Mouse (Mus musculus) spleen, adult 2 months (tissue): ENCODE results near the gene Olfr99. TPM values are rescaled to one million over a fixed set of nuclear protein-coding genes. Genes with fewer than 3 reads are reported as not detected.

Experiments used
- DNase-seq, 2 experiments: peaks; one replicate each; pipeline versions ENCODE4 v3.0.0 to v3.0.0-alpha.2; 2012 to 2021; ENCODE audit warnings: low spot score in 2 of 2, low read depth in 1 of 2
- H3K27ac ChIP-seq: fragments of 200-500 bp; 2 replicates; pipeline ENCODE4 v1.5.1; 2012; ENCODE audit warnings: low read length, inconsistent platforms; ENCODE audit not compliant: insufficient read depth
- H3K27me3 ChIP-seq: fragments of 200-500 bp; 2 replicates; pipeline ENCODE4 v1.6.1; 2012; ENCODE audit warnings: mild to moderate bottlenecking, moderate library complexity, low read length, inconsistent platforms; ENCODE audit not compliant: control insufficient read depth, insufficient read depth
- H3K36me3 ChIP-seq: fragments of 200-500 bp; 2 replicates; pipeline ENCODE4 v1.6.1; 2012; ENCODE audit warnings: mild to moderate bottlenecking, low read length, inconsistent platforms; ENCODE audit not compliant: control insufficient read depth, insufficient read depth
- H3K4me1 ChIP-seq: fragments of 200-500 bp; 2 replicates; pipeline ENCODE4 v1.6.1; 2011; ENCODE audit warnings: inconsistent platforms; ENCODE audit not compliant: control insufficient read depth, insufficient read depth, insufficient read length
- H3K4me3 ChIP-seq: fragments of 200-500 bp; 2 replicates; pipeline ENCODE4 v1.5.1; 2011; ENCODE audit warnings: mild to moderate bottlenecking, inconsistent platforms; ENCODE audit not compliant: insufficient read depth, insufficient read length; ENCODE audit errors: extremely low read depth
- CTCF ChIP-seq: fragments of 200-500 bp; IDR thresholded peaks from 2 replicates; pipeline ENCODE4 v1.5.1; 2011; ENCODE audit warnings: mild to moderate bottlenecking, inconsistent platforms; ENCODE audit not compliant: insufficient read depth, insufficient read length, insufficient replicate concordance; ENCODE audit errors: extremely low read depth
- POLR2A ChIP-seq: fragments of 200-500 bp; IDR thresholded peaks from 2 replicates; pipeline ENCODE4 v1.6.1; 2011; ENCODE audit warnings: low read depth, low read length, inconsistent platforms
- WGBS: fragments of 180-500 bp; shearing (Covaris S2); methylation state at CpG from one replicate; pipeline ENCODE4 v1.1.7; 2018; 5-methylcytosine and 5-hydroxymethylcytosine counted together
- polyA plus RNA-seq: library from polyadenylated mRNA; depleted of rRNA; stranded (reverse); fragments of >200 nt; gene quantifications from 2 replicates; pipeline ENCODE4 v1.2.3, GENCODE M21; 2012; rRNA removed

The Olfr99 gene
- not detected in 2 replicates for polyA plus RNA-seq

- no peak for DNase-seq
- Histone ChIP-seq H3K36me3 (no peaks in the 10 kb centered on the region), H3K4me3 (no peak within 1 kb of the TSS), H3K27me3 (no peaks in the 10 kb centered on the region), H3K27ac (no peak within 1 kb of the TSS), H3K4me1 (no peaks in the 10 kb centered on the region)
- WGBS: 89% methylated on average over 1 of the region's 1 CpGs
- TF ChIP-seq CTCF (no peak), POLR2A (no peak)
These were observed at the start of gene Olfr99 for GRCm38 (mm10) chr17:37283360-37283759. Gene Olfr99 (minus strand): TSS chr17:37283460.

- no peak within 1 kb of the TSS for H3K27ac ChIP-seq
- no peaks in the 10 kb centered on the region for H3K27me3 ChIP-seq
- no peaks in the 10 kb centered on the region for H3K36me3 ChIP-seq
- no peak for TF ChIP-seq CTCF
- DNase-seq: no peak
- H3K4me3 ChIP-seq: no peak within 1 kb of the TSS
- no peaks in the 10 kb centered on the region for H3K4me1 ChIP-seq
These were observed 33.7 kb upstream of the Olfr99 start, which contains the start of gene Olfr102 for GRCm38 (mm10) chr17:37316954-37317353. Gene Olfr102 (minus strand): TSS chr17:37317054.

GRCm38 (mm10) chr17:37310146-37310699 is 27.0 kb upstream of the Olfr99 start:
- 54% methylated on average over 2 of the region's 2 CpGs for WGBS
- Histone ChIP-seq H3K36me3 (no peaks in the 10 kb centered on the region), H3K27ac (no peak overlapping the region), H3K4me3 (no peak overlapping the region), H3K4me1 (no peaks in the 10 kb centered on the region), H3K27me3 (no peaks in the 10 kb centered on the region)
- DNase-seq: no peak
- TF ChIP-seq POLR2A (no peak), CTCF (no peak)

- H3K27ac ChIP-seq: no peak overlapping the region
- no peak for DNase-seq
- H3K36me3 ChIP-seq: no peaks in the 10 kb centered on the region
- WGBS: 46% methylated on average over 4 of the region's 4 CpGs
- no peaks in the 10 kb centered on the region for H3K4me1 ChIP-seq
- H3K4me3 ChIP-seq: no peak overlapping the region
- no peaks in the 10 kb centered on the region for H3K27me3 ChIP-seq
- TF ChIP-seq POLR2A (no peak), CTCF (no peak)
These were observed 25.2 kb upstream of the Olfr99 start for GRCm38 (mm10) chr17:37308483-37308882.

- Histone ChIP-seq H3K27me3 (no peaks in the 10 kb centered on the region), H3K4me1 (no peaks in the 10 kb centered on the region), H3K27ac (no peak within 1 kb of the TSS), H3K4me3 (no peak within 1 kb of the TSS), H3K36me3 (no peaks in the 10 kb centered on the region)
- DNase-seq: no peak
- no peak for TF ChIP-seq CTCF
- TF ChIP-seq POLR2A: no peak
- WGBS: 81% methylated on average over 4 of the region's 4 CpGs
These were observed 21.0 kb upstream of the Olfr99 start, which contains the start of gene Olfr101 for GRCm38 (mm10) chr17:37304213-37304612. Gene Olfr101 (minus strand): TSS chr17:37304313.

- no peak for TF ChIP-seq POLR2A
- TF ChIP-seq CTCF: no peak
- WGBS: 79% methylated on average over 1 of the region's 1 CpGs
- Histone ChIP-seq H3K27me3 (no peaks in the 10 kb centered on the region), H3K4me3 (no peak overlapping the region), H3K36me3 (peaks cover 9% of the 10 kb centered on the region), H3K4me1 (no peaks in the 10 kb centered on the region), H3K27ac (no peak overlapping the region)
- DNase-seq: no peak
These were observed 2.9 kb downstream of the Olfr99 start for GRCm38 (mm10) chr17:37280331-37280730.

GRCm38 (mm10) chr17:37276573-37276972 is 6.7 kb downstream of the Olfr99 start:
- Histone ChIP-seq H3K27ac (no peak overlapping the region), H3K4me3 (no peak overlapping the region), H3K4me1 (peaks cover 12% of the 10 kb centered on the region; the same call in 1 of the 2 replicates), H3K36me3 (peaks cover 21% of the 10 kb centered on the region), H3K27me3 (no peaks in the 10 kb centered on the region)
- no peak for DNase-seq
- TF ChIP-seq POLR2A: no peak
- no peak for TF ChIP-seq CTCF
